Mouse (Mus musculus) embryonic fibroblast, embryonic 13.5 days (primary cell): ENCODE measurements around the gene Dmac1. TPM values are rescaled to one million over a fixed set of nuclear protein-coding genes. Genes with fewer than 3 reads are reported as not detected.

ENCODE experiments used
- H3K27ac ChIP-seq: 2 replicates; pipeline ENCODE4 v1.5.1; 2012; ENCODE audit warnings: low read length, control low read depth, inconsistent platforms; ENCODE audit not compliant: insufficient read depth
- H3K4me1 ChIP-seq: 2 replicates; pipeline ENCODE4 v1.6.1; 2011; ENCODE audit warnings: low read length; ENCODE audit not compliant: control insufficient read depth, insufficient read depth
- H3K4me3 ChIP-seq: 2 replicates; pipeline ENCODE4 v1.5.1; 2011; ENCODE audit warnings: mild to moderate bottlenecking, control low read depth, low read length; ENCODE audit not compliant: insufficient read depth
- CTCF ChIP-seq: IDR thresholded peaks from 2 replicates; pipeline ENCODE4 v1.5.1; 2011; ENCODE audit warnings: mild to moderate bottlenecking, control low read depth, low read length, moderate library complexity, borderline replicate concordance; ENCODE audit not compliant: insufficient read depth
- POLR2A ChIP-seq: IDR thresholded peaks from 2 replicates; pipeline ENCODE4 v1.6.1; 2011; ENCODE audit warnings: low read depth, mild to moderate bottlenecking, control low read depth, low read length, moderate library complexity
- polyA plus RNA-seq: library from polyadenylated mRNA; stranded (reverse); fragments of >200 nt; gene quantifications from 2 replicates; pipeline ENCODE4 v1.2.4, GENCODE M21; 2011; ENCODE audit warnings: low read depth; ENCODE audit not compliant: missing spikeins, insufficient read length

Gene Dmac1
- 51.9 and 56.6 TPM in 2 replicates for polyA plus RNA-seq

GRCm38 (mm10) chr4:75278197-75279175 is at the start of gene Dmac1:
Dmac1 (minus strand) TSS chr4:75278305.
- TF ChIP-seq CTCF (no peak), POLR2A (peak; percentile 72)
- Histone ChIP-seq H3K27ac (no peak within 1 kb of the TSS), H3K4me3 (peak within 1 kb of the TSS; percentile 89), H3K4me1 (no peaks in the 10 kb centered on the region)

DNA sequence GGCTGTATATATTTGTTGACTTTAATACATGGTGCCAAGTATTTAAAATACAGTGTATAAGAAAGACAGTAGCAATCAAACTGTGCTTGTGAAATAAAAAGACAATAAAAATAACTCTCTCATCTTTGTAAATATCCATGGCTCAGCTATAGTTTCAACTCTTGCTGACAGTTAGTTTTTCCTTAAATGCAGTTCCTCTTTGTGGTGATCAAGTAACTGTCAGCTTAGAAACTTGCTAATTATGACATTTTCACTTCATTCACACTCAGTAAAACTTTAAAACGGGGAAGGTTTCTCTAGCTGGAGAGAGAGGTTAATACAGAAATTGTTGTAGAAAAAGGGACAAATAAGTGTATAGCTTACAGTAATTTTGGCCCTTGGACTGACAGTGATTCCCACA is 37.3 kb upstream of the Dmac1 start:
- Histone ChIP-seq H3K27ac (no peak overlapping the region), H3K4me1 (no peaks in the 10 kb centered on the region), H3K4me3 (no peak overlapping the region)
- TF ChIP-seq CTCF, result no peak
- no peak for TF ChIP-seq POLR2A

- no peak overlapping the region for H3K4me3 ChIP-seq
- H3K27ac ChIP-seq, result no peak overlapping the region
- TF ChIP-seq POLR2A (no peak), CTCF (no peak)
- no peaks in the 10 kb centered on the region for H3K4me1 ChIP-seq
These were observed 36.9 kb upstream of the Dmac1 start for GRCm38 (mm10) chr4:75315007-75315406.

- H3K27ac ChIP-seq, result no peak overlapping the region
- no peak overlapping the region for H3K4me3 ChIP-seq
- TF ChIP-seq CTCF (no peak), POLR2A (no peak)
- no peaks in the 10 kb centered on the region for H3K4me1 ChIP-seq
These were observed 33.8 kb upstream of the Dmac1 start for GRCm38 (mm10) chr4:75311918-75312317.

DNA sequence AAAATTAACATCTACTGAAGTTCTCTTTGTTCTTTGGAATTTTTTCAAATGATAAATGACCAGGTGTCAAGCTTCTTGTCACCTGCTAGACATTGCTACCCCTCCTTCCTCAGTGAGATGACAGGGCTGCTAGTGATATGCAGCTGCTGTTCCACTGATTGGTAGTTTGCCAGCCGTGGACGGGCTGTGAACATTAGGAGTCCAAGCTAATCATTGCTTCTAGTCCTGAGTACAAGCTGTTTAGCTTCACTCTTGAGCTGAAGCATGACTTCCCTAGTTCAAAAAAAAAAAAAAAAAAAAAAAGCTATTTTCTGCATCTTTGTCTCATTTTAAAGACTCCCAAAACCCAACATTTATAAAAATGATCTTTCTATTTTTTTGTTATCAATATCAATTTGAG is 33.2 kb upstream of the Dmac1 start:
- Histone ChIP-seq H3K4me3 (no peak overlapping the region), H3K4me1 (no peaks in the 10 kb centered on the region), H3K27ac (no peak overlapping the region)
- TF ChIP-seq POLR2A (no peak), CTCF (no peak)

GRCm38 (mm10) chr4:75300205-75300972 is 22.3 kb upstream of the Dmac1 start:
- H3K27ac ChIP-seq, result no peak overlapping the region
- TF ChIP-seq CTCF, result no peak
- no peak for TF ChIP-seq POLR2A
- H3K4me1 ChIP-seq, result no peaks in the 10 kb centered on the region
- H3K4me3 ChIP-seq, result no peak overlapping the region

DNA sequence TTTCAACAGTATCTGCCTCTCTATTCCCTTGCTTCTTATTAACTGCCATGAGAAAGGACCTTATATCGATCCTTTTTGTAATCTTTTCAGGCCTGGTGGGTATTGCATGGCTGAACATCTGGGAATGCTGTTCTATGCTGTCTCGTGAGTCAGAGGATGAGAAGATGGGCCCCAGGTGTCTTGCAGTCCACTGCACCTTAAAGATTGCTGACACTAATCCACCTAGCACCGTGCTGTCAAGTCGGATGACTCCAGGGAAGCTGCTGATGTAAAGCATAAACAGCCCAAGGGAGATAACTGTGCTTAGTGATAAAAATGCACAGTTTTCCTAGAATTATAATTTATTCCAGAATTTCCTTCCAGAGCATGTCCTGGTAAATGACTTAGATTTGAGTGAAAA is 14.2 kb upstream of the Dmac1 start:
- Histone ChIP-seq H3K4me3 (no peak overlapping the region), H3K27ac (no peak overlapping the region), H3K4me1 (no peaks in the 10 kb centered on the region)
- TF ChIP-seq CTCF, result no peak
- TF ChIP-seq POLR2A, result no peak

DNA sequence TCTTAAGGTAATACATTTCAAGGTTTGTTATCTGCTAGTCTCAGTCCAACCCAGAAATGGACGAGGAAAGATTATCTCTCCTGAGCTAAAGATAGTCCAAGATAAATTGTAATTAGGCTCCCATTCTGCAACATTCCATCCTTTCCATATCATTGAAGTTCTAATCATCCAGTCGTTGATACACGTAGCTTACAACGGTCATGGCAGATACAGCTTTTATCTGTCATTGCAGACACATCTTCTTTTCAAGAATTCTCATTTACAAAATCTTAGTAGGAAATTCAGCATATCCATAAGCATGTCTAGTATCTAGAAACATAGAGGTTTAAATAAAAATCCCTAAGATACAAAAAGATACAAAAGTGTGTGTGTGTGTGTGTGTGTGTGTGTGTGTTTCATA is 13.0 kb upstream of the Dmac1 start:
- Histone ChIP-seq H3K4me1 (no peaks in the 10 kb centered on the region), H3K27ac (no peak overlapping the region), H3K4me3 (no peak overlapping the region)
- TF ChIP-seq CTCF (no peak), POLR2A (no peak)

GRCm38 (mm10) chr4:75277467-75278196 is 473 bp downstream of the Dmac1 start:
- TF ChIP-seq CTCF (no peak), POLR2A (no peak)
- no peak overlapping the region for H3K27ac ChIP-seq

More at GRCm38 (mm10) chr4:75277467-75278196, 473 bp downstream of the Dmac1 start:
- no peaks in the 10 kb centered on the region for H3K4me1 ChIP-seq
- H3K4me3 ChIP-seq, result peak overlapping the region; percentile 89
